Mouse (Mus musculus) midbrain, embryonic 10.5 days (tissue): ENCODE results near the gene Psd. TPM values are rescaled to one million over a fixed set of nuclear protein-coding genes. Genes with fewer than 3 reads are reported as not detected.
A peak's percentile ranks its signal among the peaks of the same experiment; 100 is the strongest.

Source experiments
- DNase-seq: peaks from one replicate; pipeline ENCODE4 v3.0.0-alpha.2; 2017; ENCODE audit warnings: low spot score
- H3K27ac ChIP-seq: fragments of 300-500 bp; sonication (generic); replicated peaks from 2 replicates; pipeline ENCODE4 v1.5.1; 2016; ENCODE audit warnings: mild to moderate bottlenecking
- H3K27me3 ChIP-seq: fragments of 300-500 bp; sonication (generic); 2 replicates; pipeline ENCODE4 v1.6.1; 2016; ENCODE audit warnings: low read depth, mild to moderate bottlenecking; ENCODE audit not compliant: poor library complexity, severe bottlenecking
- H3K36me3 ChIP-seq: fragments of 300-500 bp; sonication (generic); 2 replicates; pipeline ENCODE4 v1.6.1; 2016; ENCODE audit warnings: mild to moderate bottlenecking, moderate library complexity
- H3K4me1 ChIP-seq: fragments of 300-500 bp; sonication (generic); 2 replicates; pipeline ENCODE4 v1.6.1; 2016
- H3K4me3 ChIP-seq: fragments of 300-500 bp; sonication (generic); 2 replicates; pipeline ENCODE4 v1.5.1; 2016; ENCODE audit warnings: mild to moderate bottlenecking, moderate library complexity
- H3K9me3 ChIP-seq: fragments of 300-500 bp; sonication (generic); replicated peaks from 2 replicates; pipeline ENCODE4 v1.6.1; 2016; ENCODE audit warnings: mild to moderate bottlenecking
- WGBS: fragments of 180-500 bp; shearing (Covaris S2); methylation state at CpG from one replicate; pipeline ENCODE4 v1.1.7; 2016; 5-methylcytosine and 5-hydroxymethylcytosine counted together
- polyA plus RNA-seq: library from polyadenylated mRNA; unstranded; fragments of >200 nt; fragmentation: Nextera tagmentation; extraction: Ambion mirVana; gene quantifications from 2 replicates; pipeline ENCODE4 v1.2.1, GENCODE M21; 2016

Gene Psd
- polyA plus RNA-seq, 1 experiment from 2014 or later, result 4.7 TPM

DNA sequence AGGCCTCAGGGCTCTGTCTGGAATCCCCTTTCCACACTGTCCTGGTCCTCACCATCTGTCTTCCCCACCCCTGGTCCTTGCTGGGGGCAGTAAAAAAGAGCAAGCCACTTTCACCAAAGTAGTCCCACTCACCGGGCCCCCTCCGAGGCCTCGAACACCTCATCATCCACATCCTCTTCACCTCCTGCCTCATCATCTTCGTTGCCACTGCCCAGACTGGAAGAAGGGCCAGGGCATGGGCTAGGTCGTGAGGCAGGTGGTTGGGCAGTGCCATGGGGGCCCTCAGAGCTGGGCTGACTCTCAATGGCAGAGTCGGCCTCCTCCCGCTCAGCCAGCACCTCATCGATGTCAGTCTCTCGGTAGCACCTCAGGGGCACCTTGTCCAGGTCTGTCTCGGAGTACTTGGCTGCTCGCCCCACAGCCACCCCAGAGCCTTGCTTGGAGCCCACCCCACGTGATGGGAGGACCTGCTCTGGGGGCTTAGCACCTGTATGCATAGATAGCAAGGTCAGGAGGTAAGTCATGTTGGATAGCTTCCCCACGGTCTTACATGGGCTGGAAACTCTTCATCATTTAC lies 3.9 kb downstream of the Psd start:
- DNase-seq, result no peak
- Histone ChIP-seq H3K27ac (peak overlapping the region; percentile 84), H3K4me3 (no peak overlapping the region), H3K27me3 (peaks cover 96% of the 10 kb centered on the region), H3K36me3 (no peaks in the 10 kb centered on the region), H3K4me1 (peaks cover 76% of the 10 kb centered on the region), H3K9me3 (no peaks in the 10 kb centered on the region)
- 79% methylated on average over 13 of the region's 13 CpGs for WGBS

DNA sequence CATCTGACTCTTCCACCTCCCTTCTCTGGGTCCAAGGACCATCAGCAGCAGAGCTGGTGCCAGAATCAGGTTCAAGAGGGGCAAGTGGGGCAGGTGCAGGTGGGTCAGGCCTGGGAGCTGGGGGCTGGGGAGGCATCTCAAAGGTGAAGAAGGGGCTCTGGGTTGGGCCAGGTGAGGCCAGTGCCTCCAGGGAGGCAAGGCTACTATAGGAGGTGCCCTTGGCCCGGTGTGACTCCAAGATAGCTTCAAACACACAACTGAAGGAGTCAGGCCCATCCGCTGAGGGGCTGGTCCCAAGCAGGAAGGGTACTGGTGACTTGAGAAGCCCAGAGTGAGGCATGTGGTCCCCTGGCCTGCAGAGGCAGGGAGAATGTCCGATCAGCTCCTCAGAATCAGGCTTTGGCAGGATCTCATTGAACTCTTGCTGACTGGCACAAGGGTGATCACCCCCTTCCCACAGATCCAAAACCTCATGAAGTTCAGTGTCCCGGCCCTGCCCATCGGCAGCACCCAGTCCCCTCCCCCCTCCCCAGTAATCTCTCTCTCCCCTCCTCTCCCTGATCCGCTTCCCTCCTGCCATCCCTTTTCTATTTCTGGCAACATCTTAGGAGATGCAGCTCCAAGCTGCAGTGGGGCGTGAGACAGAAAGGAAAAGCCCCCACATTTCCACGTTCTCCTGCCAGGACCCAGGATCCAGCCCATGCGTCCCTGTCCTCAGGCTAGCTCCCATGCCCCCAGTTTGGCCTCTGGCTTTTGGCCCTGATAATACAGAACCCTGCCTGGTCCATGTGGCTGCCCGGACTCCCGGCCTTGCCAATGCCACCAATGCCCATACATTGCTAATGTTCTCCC lies 4.6 kb downstream of the Psd start:
- no peaks in the 10 kb centered on the region for H3K36me3 ChIP-seq
- H3K27ac ChIP-seq, result peak overlapping the region; percentile 84
- WGBS, result 47% methylated on average over 11 of the region's 11 CpGs
- peaks cover 100% of the 10 kb centered on the region for H3K27me3 ChIP-seq
- no peak for DNase-seq
- H3K4me3 ChIP-seq, result peak overlapping the region; percentile 34; the same call in 1 of the 2 replicates
- no peaks in the 10 kb centered on the region for H3K9me3 ChIP-seq
- peaks cover 77% of the 10 kb centered on the region for H3K4me1 ChIP-seq

DNA sequence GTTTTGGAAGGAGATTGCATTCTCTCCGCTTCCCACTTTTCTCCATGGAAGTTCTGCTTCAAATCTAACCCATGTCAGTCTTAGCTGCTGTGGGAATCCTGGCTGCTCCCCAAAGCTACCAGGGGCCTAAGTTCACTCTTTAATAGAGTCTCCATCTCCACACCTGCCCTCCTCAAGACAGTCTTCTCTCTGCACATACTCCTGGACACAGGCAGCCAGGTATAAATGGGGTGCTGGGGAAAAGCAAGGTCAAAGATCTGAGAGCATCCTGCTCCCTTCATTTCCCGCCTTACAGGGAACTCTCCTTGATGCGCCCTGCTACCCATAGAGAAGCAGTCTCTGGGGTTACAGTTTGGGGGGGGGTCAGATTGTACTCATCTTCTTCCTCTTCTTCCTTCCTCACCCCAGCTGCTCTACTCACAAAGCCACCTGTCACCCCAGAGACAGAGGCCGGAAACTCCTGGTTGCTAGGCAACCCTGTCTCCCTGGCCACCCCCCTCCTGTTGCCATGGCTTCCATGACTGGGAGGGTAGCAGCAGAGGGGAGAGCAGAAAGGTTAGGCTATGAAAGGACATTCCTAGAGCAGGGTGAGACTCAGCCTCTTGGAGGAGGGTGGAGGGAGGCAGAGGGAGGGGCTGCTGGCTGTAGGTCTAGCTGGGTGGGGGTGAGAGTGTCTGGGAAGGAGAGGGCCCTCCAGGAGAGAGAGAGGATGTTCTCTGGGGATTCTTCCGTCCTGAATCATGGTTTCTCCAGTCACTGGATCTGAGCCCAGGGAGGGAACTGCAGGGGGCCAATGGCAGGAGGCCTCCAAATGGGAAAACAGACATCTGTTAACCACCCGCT lies 5.6 kb downstream of the Psd start:
- Histone ChIP-seq H3K36me3 (no peaks in the 10 kb centered on the region), H3K9me3 (no peaks in the 10 kb centered on the region), H3K4me3 (peak overlapping the region; percentile 34), H3K27ac (peak overlapping the region; percentile 84), H3K4me1 (peaks cover 70% of the 10 kb centered on the region), H3K27me3 (peaks cover 100% of the 10 kb centered on the region)
- DNase-seq, result peak; percentile 84
- 22% methylated on average over 6 of the region's 6 CpGs for WGBS

DNA sequence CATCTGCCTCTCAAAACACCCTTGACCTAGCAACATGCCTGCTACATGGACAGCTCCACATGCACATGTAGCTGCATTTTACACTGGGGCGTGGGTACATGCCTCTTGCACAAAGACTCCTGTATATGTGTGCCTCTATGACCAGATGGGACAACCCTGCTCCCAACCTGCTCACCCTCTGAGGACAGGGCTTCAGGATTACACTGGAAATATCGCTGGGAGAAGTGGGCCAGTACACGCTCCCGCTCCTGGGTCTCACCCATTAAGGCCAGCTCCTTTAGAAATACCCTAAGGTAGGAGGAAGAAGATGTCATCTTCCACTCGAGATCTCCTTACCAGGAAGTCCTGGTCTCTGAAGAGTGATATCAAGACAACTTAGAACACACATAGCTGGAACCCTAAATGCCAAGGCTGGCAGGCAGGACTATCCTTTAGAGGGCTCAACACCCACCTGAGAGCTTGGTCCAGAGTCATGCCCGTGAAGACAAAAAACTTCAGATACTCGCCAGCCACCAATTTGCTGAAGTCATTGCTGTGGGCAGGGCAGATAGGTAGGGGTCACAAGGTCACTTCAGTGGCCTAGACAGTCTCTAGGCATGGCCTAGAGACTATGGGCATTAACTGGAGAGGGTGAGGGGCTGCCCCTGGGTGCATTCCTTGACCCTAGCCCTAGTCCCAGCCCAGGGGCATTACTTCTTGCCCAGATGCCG lies 6.7 kb downstream of the Psd start:
- peaks cover 69% of the 10 kb centered on the region for H3K4me1 ChIP-seq
- WGBS, result 87% methylated on average over 8 of the region's 8 CpGs

DNA sequence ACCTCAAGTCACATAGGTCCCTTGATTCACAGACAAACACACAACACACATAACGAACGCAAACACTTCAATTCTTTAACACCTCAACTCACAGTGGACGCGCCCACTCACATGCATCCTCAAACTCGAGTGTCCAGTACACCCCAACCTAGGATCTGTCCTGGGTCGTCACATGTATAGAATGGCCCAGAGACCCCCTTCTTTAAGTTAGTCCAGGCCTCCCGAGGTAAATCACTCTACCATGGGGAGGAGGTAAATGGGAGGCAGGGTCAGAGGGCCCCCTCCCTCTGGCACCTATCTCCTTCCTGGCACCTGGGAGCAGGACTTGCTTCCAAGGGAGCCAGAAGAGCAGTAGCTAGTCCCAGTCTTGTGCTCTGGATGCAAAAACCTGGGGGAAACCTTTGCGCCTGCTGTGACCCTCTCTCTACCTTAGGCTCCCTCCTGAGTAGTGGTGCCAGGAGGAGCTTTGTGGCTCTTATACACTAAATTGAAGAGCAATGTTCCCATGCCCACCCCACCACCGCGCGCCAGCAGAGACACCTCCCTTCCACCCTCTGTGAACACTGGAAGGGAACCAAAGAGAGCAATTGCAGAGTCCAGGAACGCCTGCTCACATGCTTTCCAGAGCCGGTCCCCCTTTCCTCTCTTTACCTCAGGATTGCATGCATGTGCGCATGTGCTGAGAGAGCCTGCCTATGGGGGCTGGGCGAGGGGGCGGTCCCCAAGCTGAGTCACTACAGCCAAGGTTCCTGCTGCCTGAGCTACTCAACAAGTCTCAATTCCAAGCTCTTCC lies 8.2 kb downstream of the Psd start:
- H3K9me3 ChIP-seq, result no peaks in the 10 kb centered on the region
- peak overlapping the region; percentile 34 for H3K4me3 ChIP-seq
- H3K36me3 ChIP-seq, result no peaks in the 10 kb centered on the region
- DNase-seq, result peak; percentile 62
- H3K27me3 ChIP-seq, result peaks cover 100% of the 10 kb centered on the region
- no peak overlapping the region for H3K27ac ChIP-seq
- WGBS, result 12% methylated on average over 16 of the region's 16 CpGs
- H3K4me1 ChIP-seq, result peaks cover 74% of the 10 kb centered on the region

More for the DNA sequence above, 6.7 kb downstream of the Psd start:
- DNase-seq, result no peak
- Histone ChIP-seq H3K27ac (peak overlapping the region; percentile 39), H3K4me3 (no peak overlapping the region), H3K27me3 (peaks cover 100% of the 10 kb centered on the region), H3K36me3 (no peaks in the 10 kb centered on the region), H3K9me3 (no peaks in the 10 kb centered on the region)

DNA sequence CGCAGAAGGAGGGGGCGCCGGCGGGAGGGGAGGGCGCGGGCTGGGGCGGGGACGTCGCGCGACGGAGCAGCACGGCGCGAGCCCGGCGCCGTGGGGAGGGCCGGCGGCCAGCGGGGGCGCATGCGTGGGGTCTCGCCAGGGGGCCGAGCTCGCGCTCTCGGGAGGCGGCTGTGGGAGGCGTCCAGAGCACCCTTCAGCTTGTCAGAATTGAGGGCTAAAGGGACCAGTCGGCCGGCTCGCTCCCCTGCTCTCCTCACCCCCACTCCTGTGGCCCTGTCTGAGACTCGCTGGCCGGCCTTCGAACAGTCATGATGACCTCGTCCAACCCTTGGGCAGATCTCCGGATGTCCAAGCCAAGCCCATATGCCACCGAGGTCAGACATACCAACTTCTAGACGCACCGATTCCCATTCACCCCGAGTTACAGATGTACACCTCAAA lies 8.9 kb downstream of the Psd start:
- Histone ChIP-seq H3K27me3 (peaks cover 100% of the 10 kb centered on the region), H3K27ac (peak overlapping the region; percentile 63; the same call in 1 of the 2 replicates), H3K36me3 (no peaks in the 10 kb centered on the region), H3K4me1 (peaks cover 71% of the 10 kb centered on the region), H3K4me3 (peak overlapping the region; percentile 54), H3K9me3 (no peaks in the 10 kb centered on the region)
- 2% methylated on average over 40 of the region's 42 CpGs for WGBS
- no peak for DNase-seq

DNA sequence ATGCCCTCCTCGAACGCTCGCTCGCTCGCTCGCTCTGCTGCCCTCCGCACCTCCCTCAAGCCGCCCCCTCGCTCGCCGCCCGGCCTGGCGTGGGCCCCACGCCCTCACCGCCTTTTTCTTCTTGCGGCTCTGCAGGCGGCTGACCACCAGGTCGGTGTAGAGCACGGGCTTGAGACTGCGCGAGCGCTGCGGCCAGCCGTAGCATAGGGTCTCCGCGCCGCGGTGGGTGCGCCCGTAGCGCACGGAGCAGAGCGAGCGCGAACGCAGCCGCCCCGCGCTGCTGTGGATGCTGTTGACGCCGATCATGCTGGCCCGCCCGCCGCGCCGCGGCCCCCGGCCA lies 9.4 kb downstream of the Psd start:
- 0 out of 2 replicates have a peak, but pooled peaks cover 2% of the 10 kb centered on the region for H3K36me3 ChIP-seq
- peak overlapping the region; percentile 63 for H3K27ac ChIP-seq
- H3K9me3 ChIP-seq, result no peaks in the 10 kb centered on the region
- H3K27me3 ChIP-seq, result peaks cover 100% of the 10 kb centered on the region
- H3K4me1 ChIP-seq, result peaks cover 65% of the 10 kb centered on the region
- 2% methylated on average over 48 of the region's 48 CpGs for WGBS
- peak overlapping the region; percentile 54 for H3K4me3 ChIP-seq
- DNase-seq, result no peak

DNA sequence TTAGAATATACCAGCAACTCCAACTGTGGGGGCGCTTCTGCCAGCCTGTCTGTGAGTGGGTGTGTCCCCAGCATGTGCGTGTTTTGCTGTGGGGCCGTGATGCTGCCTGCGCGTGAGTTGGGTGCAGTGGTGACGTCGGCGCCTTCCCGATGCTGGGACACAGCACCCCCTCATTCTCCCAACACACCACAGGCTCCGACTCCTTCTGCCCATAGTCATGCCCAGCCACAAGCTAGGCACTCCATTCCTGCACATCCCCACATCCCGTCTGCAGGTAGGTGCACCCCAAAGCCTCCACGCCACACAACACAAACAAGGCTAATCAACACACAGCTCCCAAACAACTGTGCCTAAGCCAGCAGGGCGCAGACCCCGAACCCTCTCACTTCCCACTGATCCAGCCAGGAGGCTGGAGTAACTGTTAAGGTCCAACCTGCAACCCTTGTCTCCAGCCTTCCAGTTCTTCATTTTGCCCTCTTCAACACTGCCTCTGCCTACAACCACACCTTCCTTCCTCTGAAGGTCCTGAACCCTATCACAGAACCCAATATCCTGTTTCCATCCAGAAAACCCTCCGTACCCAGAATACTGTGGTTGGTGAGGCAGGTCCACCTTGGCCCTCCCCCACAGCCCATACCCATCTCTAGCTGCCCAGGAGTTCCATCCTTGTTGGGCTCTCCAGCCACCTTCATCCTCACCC lies 10.0 kb downstream of the Psd start:
- peak; percentile 12 for DNase-seq
- WGBS, result 29% methylated on average over 15 of the region's 15 CpGs
- 0 out of 2 replicates have a peak, but pooled peaks cover 3% of the 10 kb centered on the region for H3K36me3 ChIP-seq
- peaks cover 60% of the 10 kb centered on the region for H3K4me1 ChIP-seq
- H3K27me3 ChIP-seq, result peaks cover 99% of the 10 kb centered on the region
- H3K4me3 ChIP-seq, result peak overlapping the region; percentile 54
- peak overlapping the region; percentile 63 for H3K27ac ChIP-seq
- H3K9me3 ChIP-seq, result no peaks in the 10 kb centered on the region

DNA sequence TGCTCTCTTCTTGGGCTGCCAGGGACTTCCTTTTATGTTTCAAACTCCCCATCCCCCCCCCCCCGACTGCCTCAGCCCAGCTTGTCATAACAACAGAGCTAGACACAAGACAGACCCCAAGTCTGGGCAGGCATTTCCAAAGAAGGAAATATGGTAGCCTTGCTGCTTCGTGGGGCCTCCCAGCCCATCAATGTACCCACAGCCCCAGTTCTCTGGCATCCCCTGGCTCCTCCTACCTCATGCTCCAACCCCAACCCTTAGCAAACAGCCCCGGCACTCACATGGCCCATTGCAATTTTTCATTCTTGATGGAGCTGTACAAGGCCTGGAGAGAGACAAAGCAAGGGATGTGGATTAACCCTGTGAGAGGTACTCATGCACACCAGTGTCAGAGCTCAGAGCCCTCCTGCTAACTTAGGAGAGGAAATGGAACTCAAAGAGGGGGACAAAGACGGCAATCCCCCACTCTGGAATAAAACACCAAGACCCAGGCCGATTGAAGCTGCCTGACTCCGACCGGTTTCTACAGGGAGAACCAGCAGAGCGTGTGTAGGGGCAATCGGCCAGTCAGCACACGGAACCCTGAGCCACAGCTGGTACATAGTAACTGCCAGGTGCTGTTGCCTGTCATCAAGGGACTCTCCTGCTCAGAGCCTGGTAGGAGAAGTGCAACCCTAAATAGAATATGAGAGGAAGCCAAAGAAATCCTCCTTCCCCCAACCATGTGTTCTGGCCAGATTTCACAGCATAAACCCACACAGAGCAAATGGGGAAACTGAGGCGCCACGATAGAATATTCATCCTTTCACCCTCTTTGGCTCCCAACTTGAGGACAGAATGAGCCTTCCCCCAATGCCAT lies 11.0 kb downstream of the Psd start:
- Histone ChIP-seq H3K9me3 (no peaks in the 10 kb centered on the region), H3K27ac (no peak overlapping the region), H3K27me3 (peaks cover 99% of the 10 kb centered on the region), H3K36me3 (peaks cover 10% of the 10 kb centered on the region), H3K4me3 (no peak overlapping the region), H3K4me1 (peaks cover 50% of the 10 kb centered on the region)
- 55% methylated on average over 12 of the region's 12 CpGs for WGBS
- peak; percentile 12 for DNase-seq

DNA sequence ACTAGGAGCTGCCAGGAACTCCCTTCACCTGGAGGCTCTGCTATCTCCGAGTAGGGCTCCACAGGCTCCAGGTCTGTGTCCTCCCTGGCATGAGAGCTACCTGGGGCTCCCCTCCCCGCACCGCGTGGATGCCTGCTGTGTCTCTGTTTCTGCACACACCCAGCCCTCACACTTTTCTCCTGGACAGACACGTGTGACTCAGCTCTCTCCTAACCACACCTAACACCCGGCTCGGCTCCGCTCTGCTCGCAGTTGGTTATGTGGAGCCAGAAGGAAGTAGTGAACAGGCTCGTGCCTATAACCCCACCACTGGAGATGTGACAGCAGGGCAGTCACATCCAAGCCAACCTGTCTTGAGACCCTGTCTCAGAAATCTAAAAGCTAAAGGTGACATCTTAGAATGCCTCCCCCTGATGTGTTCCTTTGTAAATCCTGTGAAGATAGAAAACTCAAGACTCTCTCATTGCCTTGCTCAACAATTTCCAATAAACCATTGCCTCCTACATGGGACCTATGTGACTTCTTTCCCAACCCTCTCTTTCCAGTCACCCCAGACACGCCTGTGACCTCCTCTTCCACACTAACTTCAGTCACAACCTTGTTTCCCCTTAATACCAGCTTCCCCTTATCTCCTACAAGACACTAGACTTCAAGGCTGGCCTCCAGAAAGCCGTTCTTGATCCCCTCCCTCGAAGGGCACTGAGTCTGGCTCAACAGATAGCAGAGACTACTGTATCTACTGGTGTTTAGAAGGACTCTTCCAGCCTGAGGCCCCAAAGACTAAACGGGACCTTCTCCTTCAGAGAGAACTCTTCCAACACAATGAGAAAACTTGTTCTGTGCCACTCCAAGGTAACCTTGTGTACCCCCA lies 11.8 kb downstream of the Psd start:
- WGBS, result 51% methylated on average over 14 of the region's 14 CpGs
- Histone ChIP-seq H3K4me1 (peaks cover 43% of the 10 kb centered on the region), H3K4me3 (no peak overlapping the region), H3K27ac (no peak overlapping the region), H3K27me3 (peaks cover 99% of the 10 kb centered on the region), H3K9me3 (no peaks in the 10 kb centered on the region), H3K36me3 (peaks cover 17% of the 10 kb centered on the region)
- peak; percentile 11 for DNase-seq
